Mouse (Mus musculus) embryonic facial prominence, embryonic 12.5 days (tissue): ENCODE results near the gene Nt5c2. TPM values are rescaled to one million over a fixed set of nuclear protein-coding genes. Genes with fewer than 3 reads are reported as not detected.
A peak's percentile ranks its signal among the peaks of the same experiment; 100 is the strongest.

ENCODE experiments used
- ATAC-seq: fragments of 200-750 bp; cut with Nextera tagmentation; 2 replicates; pipeline ENCODE4 v1.8.0; 2017; ENCODE audit not compliant: insufficient number of reproducible peaks, insufficient read depth, low FRiP score, low TSS enrichment
- H3K27ac ChIP-seq: fragments of 300-500 bp; sonication (generic); 2 replicates; pipeline ENCODE4 v1.5.1; 2016; ENCODE audit warnings: mild to moderate bottlenecking
- H3K27me3 ChIP-seq: fragments of 300-500 bp; sonication (generic); 2 replicates; pipeline ENCODE4 v1.6.1; 2016; ENCODE audit warnings: mild to moderate bottlenecking, moderate library complexity
- H3K36me3 ChIP-seq: fragments of 300-500 bp; sonication (generic); 2 replicates; pipeline ENCODE4 v1.6.1; 2016; ENCODE audit warnings: mild to moderate bottlenecking
- H3K4me1 ChIP-seq: fragments of 300-500 bp; sonication (generic); 2 replicates; pipeline ENCODE4 v1.6.1; 2016
- H3K4me2 ChIP-seq: fragments of 300-500 bp; sonication (generic); replicated peaks from 2 replicates; pipeline ENCODE4 v1.6.1; 2016; ENCODE audit warnings: mild to moderate bottlenecking, moderate library complexity
- H3K4me3 ChIP-seq: fragments of 300-500 bp; sonication (generic); 2 replicates; pipeline ENCODE4 v1.5.1; 2016; ENCODE audit warnings: mild to moderate bottlenecking
- H3K9ac ChIP-seq: fragments of 300-500 bp; sonication (generic); 2 replicates; pipeline ENCODE4 v1.6.1; 2016; ENCODE audit warnings: mild to moderate bottlenecking, moderate library complexity
- H3K9me3 ChIP-seq: fragments of 300-500 bp; sonication (generic); 2 replicates; pipeline ENCODE4 v1.6.1; 2016; ENCODE audit warnings: mild to moderate bottlenecking, moderate library complexity
- WGBS: fragments of 180-500 bp; shearing (Covaris S2); methylation state at CpG from one replicate; pipeline ENCODE4 v1.1.7; 2016; 5-methylcytosine and 5-hydroxymethylcytosine counted together
- polyA plus RNA-seq: library from polyadenylated mRNA; unstranded; fragments of >200 nt; fragmentation: Nextera tagmentation; extraction: Ambion mirVana; gene quantifications from 2 replicates; pipeline ENCODE4 v1.2.1, GENCODE M21; 2016

The Nt5c2 gene
- polyA plus RNA-seq, 1 experiment from 2014 or later: 75.2 TPM

- no peaks in the 10 kb centered on the region for H3K27me3 ChIP-seq
- H3K27ac ChIP-seq: no peak overlapping the region
- no peak for ATAC-seq
- H3K9ac ChIP-seq: no peak overlapping the region
- no peaks in the 10 kb centered on the region for H3K9me3 ChIP-seq
- no peaks in the 10 kb centered on the region; the same call in 1 of the 2 replicates for H3K4me1 ChIP-seq
- H3K4me2 ChIP-seq: no peak overlapping the region
- 48% methylated on average over 5 of the region's 5 CpGs for WGBS
- H3K4me3 ChIP-seq: no peak overlapping the region
- peaks cover 15% of the 10 kb centered on the region for H3K36me3 ChIP-seq
Measured at GRCm38 (mm10) chr19:46952986-46953385, 62.0 kb downstream of the Nt5c2 start.

- ATAC-seq: no peak
- no peaks in the 10 kb centered on the region for H3K27me3 ChIP-seq
- no peak overlapping the region for H3K27ac ChIP-seq
- H3K9ac ChIP-seq: no peak overlapping the region
- no peak overlapping the region for H3K4me3 ChIP-seq
- no peak overlapping the region for H3K4me2 ChIP-seq
- H3K9me3 ChIP-seq: no peaks in the 10 kb centered on the region
- peaks cover 17% of the 10 kb centered on the region for H3K36me3 ChIP-seq
- WGBS: 94% methylated on average over 6 of the region's 6 CpGs
- H3K4me1 ChIP-seq: no peaks in the 10 kb centered on the region
Measured at GRCm38 (mm10) chr19:46944341-46944740, 70.6 kb downstream of the Nt5c2 start.

- H3K27me3 ChIP-seq: no peaks in the 10 kb centered on the region
- 27% methylated on average over 6 of the region's 6 CpGs for WGBS
- no peak overlapping the region; the same call in 1 of the 2 replicates for H3K9ac ChIP-seq
- no peak overlapping the region for H3K4me3 ChIP-seq
- no peaks in the 10 kb centered on the region for H3K9me3 ChIP-seq
- ATAC-seq: no peak
- no peak overlapping the region for H3K4me2 ChIP-seq
- peaks cover 7% of the 10 kb centered on the region; the same call in 1 of the 2 replicates for H3K4me1 ChIP-seq
- no peak overlapping the region for H3K27ac ChIP-seq
- peaks cover 10% of the 10 kb centered on the region; the same call in 1 of the 2 replicates for H3K36me3 ChIP-seq
Measured at GRCm38 (mm10) chr19:46937173-46937572, 77.8 kb downstream of the Nt5c2 start.

- H3K9me3 ChIP-seq: no peaks in the 10 kb centered on the region
- H3K4me1 ChIP-seq: peaks cover 11% of the 10 kb centered on the region
- no peaks in the 10 kb centered on the region for H3K27me3 ChIP-seq
- no peak for ATAC-seq
- H3K36me3 ChIP-seq: no peaks in the 10 kb centered on the region
- no peak overlapping the region for H3K4me2 ChIP-seq
- H3K27ac ChIP-seq: no peak overlapping the region
- 90% methylated on average over 4 of the region's 4 CpGs for whole genome bisulfite sequencing
- no peak overlapping the region for H3K4me3 ChIP-seq
- no peak overlapping the region for H3K9ac ChIP-seq
Measured at GRCm38 (mm10) chr19:46934025-46934424, 80.9 kb downstream of the Nt5c2 start.

- 85% methylated on average over 5 of the region's 5 CpGs for WGBS
- no peak overlapping the region for H3K4me2 ChIP-seq
- no peaks in the 10 kb centered on the region for H3K27me3 ChIP-seq
- ATAC-seq: no peak
- no peak overlapping the region for H3K27ac ChIP-seq
- peaks cover 17% of the 10 kb centered on the region for H3K4me1 ChIP-seq
- no peak overlapping the region for H3K9ac ChIP-seq
- H3K36me3 ChIP-seq: no peaks in the 10 kb centered on the region
- H3K9me3 ChIP-seq: no peaks in the 10 kb centered on the region
- no peak overlapping the region for H3K4me3 ChIP-seq
Measured at GRCm38 (mm10) chr19:46932608-46933007, 82.3 kb downstream of the Nt5c2 start.

- Histone ChIP-seq H3K4me3 (no peak overlapping the region), H3K27me3 (no peaks in the 10 kb centered on the region), H3K36me3 (no peaks in the 10 kb centered on the region), H3K4me1 (peaks cover 23% of the 10 kb centered on the region), H3K9ac (no peak overlapping the region), H3K4me2 (no peak overlapping the region), H3K9me3 (no peaks in the 10 kb centered on the region), H3K27ac (no peak overlapping the region)
- WGBS: 51% methylated on average over 5 of the region's 5 CpGs
- no peak for ATAC-seq
Measured at GRCm38 (mm10) chr19:46930026-46930425, 84.9 kb downstream of the Nt5c2 start.

GRCm38 (mm10) chr19:46929044-46929587 lies 85.8 kb downstream of the Nt5c2 start:
- H3K9ac ChIP-seq: no peak overlapping the region
- no peaks in the 10 kb centered on the region for H3K9me3 ChIP-seq
- no peak for ATAC-seq
- H3K27ac ChIP-seq: peak overlapping the region; percentile 12; the same call in 1 of the 2 replicates
- H3K27me3 ChIP-seq: no peaks in the 10 kb centered on the region
- 52% methylated on average over 6 of the region's 6 CpGs for WGBS
- no peak overlapping the region for H3K4me3 ChIP-seq
- H3K36me3 ChIP-seq: no peaks in the 10 kb centered on the region
- peaks cover 23% of the 10 kb centered on the region for H3K4me1 ChIP-seq
- no peak overlapping the region for H3K4me2 ChIP-seq

GRCm38 (mm10) chr19:46928136-46928535 lies 86.8 kb downstream of the Nt5c2 start:
- Histone ChIP-seq H3K4me1 (peaks cover 23% of the 10 kb centered on the region), H3K4me3 (no peak overlapping the region), H3K36me3 (no peaks in the 10 kb centered on the region), H3K27ac (no peak overlapping the region), H3K4me2 (no peak overlapping the region), H3K9me3 (no peaks in the 10 kb centered on the region), H3K9ac (no peak overlapping the region), H3K27me3 (no peaks in the 10 kb centered on the region)
- no peak for ATAC-seq
- 63% methylated on average over 4 of the region's 4 CpGs for WGBS

- Histone ChIP-seq H3K27me3 (no peaks in the 10 kb centered on the region), H3K27ac (no peak overlapping the region), H3K9ac (no peak overlapping the region), H3K4me1 (peaks cover 23% of the 10 kb centered on the region), H3K36me3 (no peaks in the 10 kb centered on the region), H3K9me3 (no peaks in the 10 kb centered on the region), H3K4me3 (no peak overlapping the region), H3K4me2 (no peak overlapping the region)
- ATAC-seq: no peak
- 41% methylated on average over 5 of the region's 5 CpGs for WGBS
Measured at GRCm38 (mm10) chr19:46926951-46927350, 88.0 kb downstream of the Nt5c2 start.

GRCm38 (mm10) chr19:46926357-46926756 lies 88.6 kb downstream of the Nt5c2 start:
- peaks cover 23% of the 10 kb centered on the region for H3K4me1 ChIP-seq
- 66% methylated on average over 4 of the region's 4 CpGs for WGBS
- no peaks in the 10 kb centered on the region for H3K36me3 ChIP-seq
- no peak overlapping the region for H3K4me2 ChIP-seq
- H3K9me3 ChIP-seq: no peaks in the 10 kb centered on the region
- no peak for ATAC-seq
- no peaks in the 10 kb centered on the region for H3K27me3 ChIP-seq
- no peak overlapping the region for H3K4me3 ChIP-seq
- no peak overlapping the region for H3K27ac ChIP-seq
- no peak overlapping the region for H3K9ac ChIP-seq

- 89% methylated on average over 6 of the region's 6 CpGs for WGBS
Measured at GRCm38 (mm10) chr19:46920571-46920970, 94.4 kb downstream of the Nt5c2 start.

GRCm38 (mm10) chr19:46915406-46916080 lies 99.4 kb downstream of the Nt5c2 start:
- H3K4me3 ChIP-seq: no peak overlapping the region
- H3K27ac ChIP-seq: no peak overlapping the region
- H3K36me3 ChIP-seq: no peaks in the 10 kb centered on the region; the same call in 1 of the 2 replicates
- no peak for ATAC-seq
- 67% methylated on average over 9 of the region's 9 CpGs for WGBS
- 0 out of 2 replicates have a peak, but pooled peaks cover 3% of the 10 kb centered on the region for H3K4me1 ChIP-seq
- no peaks in the 10 kb centered on the region for H3K27me3 ChIP-seq
- no peak overlapping the region for H3K9ac ChIP-seq
- no peaks in the 10 kb centered on the region for H3K9me3 ChIP-seq
- H3K4me2 ChIP-seq: no peak overlapping the region

More at GRCm38 (mm10) chr19:46920571-46920970, 94.4 kb downstream of the Nt5c2 start:
- no peak for ATAC-seq
- no peaks in the 10 kb centered on the region for H3K27me3 ChIP-seq
- H3K9me3 ChIP-seq: no peaks in the 10 kb centered on the region
- no peak overlapping the region for H3K9ac ChIP-seq
- no peak overlapping the region for H3K27ac ChIP-seq
- no peaks in the 10 kb centered on the region for H3K4me1 ChIP-seq
- no peaks in the 10 kb centered on the region for H3K36me3 ChIP-seq
- no peak overlapping the region for H3K4me3 ChIP-seq
- no peak overlapping the region for H3K4me2 ChIP-seq
